Mouse (Mus musculus): Measurements from ENCODE around the gene Nectin1. TPM values are rescaled to one million over a fixed set of nuclear protein-coding genes. Genes with fewer than 3 reads are reported as not detected.

The Nectin1 gene
- total and polyA plus RNA-seq, 3 experiments, result 0.26 to 1.9 (median 1.8) TPM

GRCm38 (mm10) chr9:43700226-43700579 is 43.6 kb upstream of the Nectin1 start:
- in situ Hi-C loops (cut with MboI; ENCODE audit: low pct_ligation_motif_present, low pct_unique_long_range_greater_than_20kb, low sequenced_read_pairs), result no loop called here
- Histone ChIP-seq H3K9me3 (replicated peaks; ENCODE audit: low read length) (no peaks in the 10 kb centered on the region), H3K79me2 (replicated peaks; ENCODE audit: control insufficient read depth, extremely low read depth, insufficient read depth, poor library complexity, severe bottlenecking) (no peaks in the 10 kb centered on the region), H3K4me3 (replicated peaks in 1 of 3; ENCODE audit: low read depth in 2 of 3, low read length in 2 of 3, poor library complexity in 1 of 3) (no peak overlapping the region), H3K27ac (ENCODE audit: insufficient read depth, low read depth) (no peak overlapping the region), H3K27me3 (replicated peaks) (peaks cover 65% of the 10 kb centered on the region), H3K9ac (ENCODE audit: insufficient read depth, low read depth) (no peak overlapping the region), H3K4me2 (ENCODE audit: insufficient read depth, low read depth, poor library complexity, severe bottlenecking) (no peak overlapping the region), H3K4me1 (ENCODE audit: control insufficient read depth in 1 of 2, insufficient read depth in 2 of 2) (no peaks in the 10 kb centered on the region), H3K36me3 (replicated peaks in 1 of 2; ENCODE audit: control insufficient read depth in 1 of 2, insufficient read depth in 1 of 2, low read length in 1 of 2) (no peaks in the 10 kb centered on the region)
- DNase-seq (ENCODE audit: extremely low read depth), result no peak
- dilution Hi-C loops (cut with MboI; ENCODE audit: extremely low pct_ligation_motif_present, extremely low pct_unique_long_range_greater_than_20kb, low sequenced_read_pairs), result no loop called here
- TF ChIP-seq ZMIZ1 (IDR thresholded peaks at IDR 0.05; ENCODE audit: low read depth, low read length) (no peak), NELFE (IDR thresholded peaks at IDR 0.05; ENCODE audit: low read depth, low read length) (no peak), POLR2AphosphoS2 (IDR thresholded peaks at IDR 0.05; ENCODE audit: low read depth, low read length) (no peak), CHD1 (IDR thresholded peaks at IDR 0.05; ENCODE audit: low read depth, low read length) (no peak), TCF12 (IDR thresholded peaks at IDR 0.05; ENCODE audit: low read depth, low read length) (no peak), MEF2A (IDR thresholded peaks at IDR 0.05; ENCODE audit: borderline replicate concordance, low read depth, low read length) (no peak), IRF4 (IDR thresholded peaks at IDR 0.05; ENCODE audit: low read depth, low read length) (no peak), HCFC1 (IDR thresholded peaks at IDR 0.05; ENCODE audit: low read depth, low read length) (no peak), CTCF (conservative IDR thresholded peaks at IDR 0.05 in 1 of 2, IDR thresholded peaks at IDR 0.05 in 1 of 2; ENCODE audit: low read depth in 2 of 2, low read length in 2 of 2) (no peak)

GRCm38 (mm10) chr9:43701748-43702147 is 42.0 kb upstream of the Nectin1 start:
- no peak for DNase-seq (ENCODE audit: extremely low read depth)
- Histone ChIP-seq H3K27ac (ENCODE audit: insufficient read depth, low read depth) (no peak overlapping the region), H3K27me3 (replicated peaks) (peaks cover 64% of the 10 kb centered on the region), H3K4me3 (replicated peaks in 1 of 3; ENCODE audit: low read depth in 2 of 3, low read length in 2 of 3, poor library complexity in 1 of 3) (no peak overlapping the region), H3K4me1 (ENCODE audit: control insufficient read depth in 1 of 2, insufficient read depth in 2 of 2) (no peaks in the 10 kb centered on the region), H3K4me2 (ENCODE audit: insufficient read depth, low read depth, poor library complexity, severe bottlenecking) (no peak overlapping the region), H3K36me3 (replicated peaks in 1 of 2; ENCODE audit: control insufficient read depth in 1 of 2, insufficient read depth in 1 of 2, low read length in 1 of 2) (no peaks in the 10 kb centered on the region), H3K79me2 (replicated peaks; ENCODE audit: control insufficient read depth, extremely low read depth, insufficient read depth, poor library complexity, severe bottlenecking) (no peaks in the 10 kb centered on the region), H3K9ac (ENCODE audit: insufficient read depth, low read depth) (no peak overlapping the region), H3K9me3 (replicated peaks; ENCODE audit: low read length) (no peaks in the 10 kb centered on the region)
- in situ Hi-C loops (cut with MboI; ENCODE audit: low pct_ligation_motif_present, low pct_unique_long_range_greater_than_20kb, low sequenced_read_pairs), result no loop called here
- dilution Hi-C loops (cut with MboI; ENCODE audit: extremely low pct_ligation_motif_present, extremely low pct_unique_long_range_greater_than_20kb, low sequenced_read_pairs), result no loop called here
- no peak for TF ChIP-seq RAD21 (IDR thresholded peaks at IDR 0.05; ENCODE audit: low read depth, low read length)
- TF ChIP-seq SIN3A (IDR thresholded peaks at IDR 0.05; ENCODE audit: low read length), result no peak
- TF ChIP-seq JUND (conservative IDR thresholded peaks at IDR 0.05; ENCODE audit: low read depth, low read length), result no peak
- TF ChIP-seq PAX5 (IDR thresholded peaks at IDR 0.05; ENCODE audit: low read length), result no peak
- no peak for TF ChIP-seq ELF1 (IDR thresholded peaks at IDR 0.05; ENCODE audit: low read depth, low read length)
- no peak for TF ChIP-seq EP300 (IDR thresholded peaks at IDR 0.05; ENCODE audit: low read length)
- TF ChIP-seq NRF1 (IDR thresholded peaks at IDR 0.05; ENCODE audit: low read depth, low read length), result no peak

- in situ Hi-C loops (cut with MboI; ENCODE audit: low pct_ligation_motif_present, low pct_unique_long_range_greater_than_20kb, low sequenced_read_pairs) (no loop called here), dilution Hi-C loops (cut with MboI; ENCODE audit: extremely low pct_ligation_motif_present, extremely low pct_unique_long_range_greater_than_20kb, low sequenced_read_pairs) (no loop called here)
- no peak for DNase-seq (ENCODE audit: extremely low read depth)
- H3K9ac ChIP-seq (ENCODE audit: insufficient read depth, low read depth), result no peak overlapping the region
- no peaks in the 10 kb centered on the region for H3K9me3 ChIP-seq (replicated peaks; ENCODE audit: low read length)
- no peaks in the 10 kb centered on the region for H3K4me1 ChIP-seq (ENCODE audit: control insufficient read depth in 1 of 2, insufficient read depth in 2 of 2)
- H3K27ac ChIP-seq (ENCODE audit: insufficient read depth, low read depth), result no peak overlapping the region
- TF ChIP-seq USF2 (conservative IDR thresholded peaks at IDR 0.05; ENCODE audit: low read depth, low read length) (no peak), ZMIZ1 (IDR thresholded peaks at IDR 0.05; ENCODE audit: low read depth, low read length) (no peak), MAZ (IDR thresholded peaks at IDR 0.05; ENCODE audit: low read depth, low read length) (no peak), MEF2A (IDR thresholded peaks at IDR 0.05; ENCODE audit: borderline replicate concordance, low read depth, low read length) (no peak), NRF1 (IDR thresholded peaks at IDR 0.05; ENCODE audit: low read depth, low read length) (no peak), EP300 (IDR thresholded peaks at IDR 0.05; ENCODE audit: low read length) (no peak), E2F4 (IDR thresholded peaks at IDR 0.05; ENCODE audit: insufficient replicate concordance, low read depth, low read length) (no peak), KAT2A (IDR thresholded peaks at IDR 0.05; ENCODE audit: insufficient replicate concordance, low read length) (no peak), TCF12 (IDR thresholded peaks at IDR 0.05; ENCODE audit: low read depth, low read length) (no peak), JUND (conservative IDR thresholded peaks at IDR 0.05; ENCODE audit: low read depth, low read length) (no peak), NELFE (IDR thresholded peaks at IDR 0.05; ENCODE audit: low read depth, low read length) (no peak), USF1 (IDR thresholded peaks at IDR 0.05; ENCODE audit: low read depth, low read length) (no peak), JUN (IDR thresholded peaks at IDR 0.05; ENCODE audit: insufficient read depth, low read depth, low read length) (no peak), MXI1 (IDR thresholded peaks at IDR 0.05; ENCODE audit: low read depth, low read length) (no peak), POLR2AphosphoS2 (IDR thresholded peaks at IDR 0.05; ENCODE audit: low read depth, low read length) (no peak), ZKSCAN1 (IDR thresholded peaks at IDR 0.05; ENCODE audit: borderline replicate concordance, low read depth, low read length) (no peak)
- no peaks in the 10 kb centered on the region for H3K36me3 ChIP-seq (replicated peaks in 1 of 2; ENCODE audit: control insufficient read depth in 1 of 2, insufficient read depth in 1 of 2, low read length in 1 of 2)
- H3K79me2 ChIP-seq (replicated peaks; ENCODE audit: control insufficient read depth, extremely low read depth, insufficient read depth, poor library complexity, severe bottlenecking), result no peaks in the 10 kb centered on the region
- peaks cover 83% of the 10 kb centered on the region for H3K27me3 ChIP-seq (replicated peaks)
- no peak overlapping the region for H3K4me3 ChIP-seq (replicated peaks in 1 of 3; ENCODE audit: low read depth in 2 of 3, low read length in 2 of 3, poor library complexity in 1 of 3)
- no peak overlapping the region for H3K4me2 ChIP-seq (ENCODE audit: insufficient read depth, low read depth, poor library complexity, severe bottlenecking)
Observed at GRCm38 (mm10) chr9:43707571-43707970, 36.2 kb upstream of the Nectin1 start.
